Mouse (Mus musculus): ENCODE data around the gene Med26.

DNA sequence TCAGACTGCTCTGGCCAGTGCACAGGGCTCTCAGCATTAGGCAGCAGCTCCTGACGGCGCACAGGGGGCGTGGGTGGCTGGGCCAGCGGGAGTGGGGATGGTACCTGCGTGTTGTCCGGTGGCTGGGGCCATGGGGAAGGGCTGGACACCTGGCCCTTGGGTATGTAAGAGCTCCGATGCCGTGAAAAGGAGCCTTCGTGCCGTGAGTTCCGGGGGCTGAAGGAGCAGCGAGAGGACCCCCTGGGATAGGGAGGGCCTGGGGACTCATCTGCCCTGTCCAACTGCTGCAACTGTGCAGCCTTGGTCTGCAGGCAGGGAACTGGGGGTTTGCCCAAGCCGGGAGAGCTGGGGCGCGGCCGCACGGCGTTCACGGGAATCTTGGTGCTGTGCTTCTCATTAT lies 51.9 kb downstream of the Med26 start:
- TF ChIP-seq CTCF (IDR thresholded peaks at IDR 0.05; ENCODE audit: borderline replicate concordance, insufficient read depth, low read depth, low read length) (no peak), POLR2A (IDR thresholded peaks at IDR 0.05; ENCODE audit: borderline replicate concordance, insufficient read depth, low read length) (no peak)

All from cerebellum, adult 2 months (tissue).